Mouse (Mus musculus): Measurements from ENCODE around the gene F830045P16Rik. TPM values are rescaled to one million over a fixed set of nuclear protein-coding genes. Genes with fewer than 3 reads are reported as not detected.

F830045P16Rik gene
- polyA plus RNA-seq, 1 experiment = not detected

GRCm38 (mm10) chr2:129534886-129535591, 1.4 kb downstream of the F830045P16Rik start:
- Histone ChIP-seq H3K4me3 (ENCODE audit: low read depth, low read length) (no peak overlapping the region), H3K27ac (ENCODE audit: insufficient read depth, low read depth, low read length) (no peak overlapping the region), H3K36me3 (ENCODE audit: control insufficient read depth, insufficient read depth, low read length) (no peaks in the 10 kb centered on the region), H3K27me3 (ENCODE audit: control insufficient read depth, insufficient read depth, low read length) (no peaks in the 10 kb centered on the region), H3K4me1 (ENCODE audit: control insufficient read depth, insufficient read depth, insufficient read length, low read length) (no peaks in the 10 kb centered on the region)
- WGBS = 60% methylated on average over 5 of the region's 5 CpGs
- no peak for TF ChIP-seq CTCF (IDR thresholded peaks at IDR 0.05; ENCODE audit: extremely low read depth, insufficient read length, insufficient replicate concordance, low read depth, low read length)

- Histone ChIP-seq H3K27ac (ENCODE audit: insufficient read depth, low read depth, low read length) (no peak overlapping the region), H3K4me1 (ENCODE audit: control insufficient read depth, insufficient read depth, insufficient read length, low read length) (no peaks in the 10 kb centered on the region), H3K27me3 (ENCODE audit: control insufficient read depth, insufficient read depth, low read length) (no peaks in the 10 kb centered on the region), H3K36me3 (ENCODE audit: control insufficient read depth, insufficient read depth, low read length) (no peaks in the 10 kb centered on the region), H3K4me3 (ENCODE audit: low read depth, low read length) (no peak overlapping the region)
- WGBS = 60% methylated on average over 2 of the region's 2 CpGs
- no peak for TF ChIP-seq POLR2A (IDR thresholded peaks at IDR 0.05; ENCODE audit: low read depth, low read length)
- no peak for TF ChIP-seq CTCF (IDR thresholded peaks at IDR 0.05; ENCODE audit: extremely low read depth, insufficient read length, insufficient replicate concordance, low read depth, low read length)
Observed at GRCm38 (mm10) chr2:129531890-129532289, 4.5 kb downstream of the F830045P16Rik start.

GRCm38 (mm10) chr2:129531102-129531501, 5.3 kb downstream of the F830045P16Rik start:
- H3K4me1 ChIP-seq (ENCODE audit: control insufficient read depth, insufficient read depth, insufficient read length, low read length) = no peaks in the 10 kb centered on the region
- TF ChIP-seq CTCF (IDR thresholded peaks at IDR 0.05; ENCODE audit: extremely low read depth, insufficient read length, insufficient replicate concordance, low read depth, low read length) (no peak), POLR2A (IDR thresholded peaks at IDR 0.05; ENCODE audit: low read depth, low read length) (no peak)
- no peak overlapping the region for H3K27ac ChIP-seq (ENCODE audit: insufficient read depth, low read depth, low read length)
- H3K36me3 ChIP-seq (ENCODE audit: control insufficient read depth, insufficient read depth, low read length) = no peaks in the 10 kb centered on the region
- H3K27me3 ChIP-seq (ENCODE audit: control insufficient read depth, insufficient read depth, low read length) = no peaks in the 10 kb centered on the region
- no peak overlapping the region for H3K4me3 ChIP-seq (ENCODE audit: low read depth, low read length)

DNA sequence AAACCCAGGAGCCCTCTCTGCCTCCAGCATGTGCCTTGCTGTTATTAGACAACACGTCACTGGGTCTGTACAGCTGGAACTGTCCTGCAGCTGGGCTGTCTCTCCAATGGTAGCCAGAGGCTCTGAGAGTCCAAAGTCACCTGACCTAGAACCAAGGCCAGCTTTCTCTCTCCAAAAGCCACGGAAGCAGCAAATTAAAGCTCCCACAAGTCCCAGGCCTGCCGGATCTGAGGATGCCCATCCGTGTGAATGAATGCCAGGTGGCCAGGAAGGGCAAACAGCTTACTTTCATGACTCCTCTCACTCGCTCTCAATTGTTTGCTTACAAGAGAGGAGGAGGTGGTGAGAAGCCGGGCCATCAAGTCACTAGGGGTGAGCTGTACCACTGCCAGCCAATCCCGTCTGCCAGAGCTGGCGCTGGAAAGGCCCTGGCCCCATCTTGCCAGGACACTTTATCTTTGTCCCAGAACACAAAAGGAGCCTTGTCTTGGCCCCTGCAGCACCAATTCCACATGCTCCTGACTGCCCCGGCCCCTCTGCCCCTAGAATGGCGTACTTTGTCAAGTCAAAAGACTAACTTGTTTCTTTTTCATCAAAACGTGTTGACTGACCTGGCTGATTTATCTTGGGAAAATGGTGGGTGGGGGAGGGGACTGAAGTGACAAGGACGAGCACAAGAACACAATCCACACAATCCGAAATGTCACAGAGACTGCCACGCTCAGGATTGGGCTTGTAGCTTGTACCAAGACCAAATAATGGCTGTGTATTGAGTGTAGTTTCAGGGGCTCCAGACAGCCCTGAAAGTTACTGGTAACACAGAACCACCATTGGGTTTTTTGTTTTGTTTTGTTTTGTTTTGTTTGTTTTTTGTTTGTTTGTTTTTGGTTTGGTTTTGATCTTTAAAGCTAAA, 6.8 kb downstream of the F830045P16Rik start:
- no peak overlapping the region for H3K27ac ChIP-seq (ENCODE audit: insufficient read depth, low read depth, low read length)
- H3K27me3 ChIP-seq (ENCODE audit: control insufficient read depth, insufficient read depth, low read length) = no peaks in the 10 kb centered on the region
- H3K4me3 ChIP-seq (ENCODE audit: low read depth, low read length) = no peak overlapping the region
- 34% methylated on average over 14 of the region's 14 CpGs for WGBS
- H3K4me1 ChIP-seq (ENCODE audit: control insufficient read depth, insufficient read depth, insufficient read length, low read length) = no peaks in the 10 kb centered on the region
- no peak for TF ChIP-seq CTCF (IDR thresholded peaks at IDR 0.05; ENCODE audit: extremely low read depth, insufficient read length, insufficient replicate concordance, low read depth, low read length)
- TF ChIP-seq POLR2A (IDR thresholded peaks at IDR 0.05; ENCODE audit: low read depth, low read length) = no peak
- H3K36me3 ChIP-seq (ENCODE audit: control insufficient read depth, insufficient read depth, low read length) = no peaks in the 10 kb centered on the region

GRCm38 (mm10) chr2:129527916-129528315, 8.5 kb downstream of the F830045P16Rik start:
- TF ChIP-seq CTCF (IDR thresholded peaks at IDR 0.05; ENCODE audit: extremely low read depth, insufficient read length, insufficient replicate concordance, low read depth, low read length) (no peak), POLR2A (IDR thresholded peaks at IDR 0.05; ENCODE audit: low read depth, low read length) (no peak)
- Histone ChIP-seq H3K36me3 (ENCODE audit: control insufficient read depth, insufficient read depth, low read length) (no peaks in the 10 kb centered on the region), H3K27ac (ENCODE audit: insufficient read depth, low read depth, low read length) (no peak overlapping the region), H3K4me3 (ENCODE audit: low read depth, low read length) (no peak overlapping the region), H3K4me1 (ENCODE audit: control insufficient read depth, insufficient read depth, insufficient read length, low read length) (no peaks in the 10 kb centered on the region), H3K27me3 (ENCODE audit: control insufficient read depth, insufficient read depth, low read length) (no peaks in the 10 kb centered on the region)
- 78% methylated on average over 4 of the region's 4 CpGs for WGBS

DNA sequence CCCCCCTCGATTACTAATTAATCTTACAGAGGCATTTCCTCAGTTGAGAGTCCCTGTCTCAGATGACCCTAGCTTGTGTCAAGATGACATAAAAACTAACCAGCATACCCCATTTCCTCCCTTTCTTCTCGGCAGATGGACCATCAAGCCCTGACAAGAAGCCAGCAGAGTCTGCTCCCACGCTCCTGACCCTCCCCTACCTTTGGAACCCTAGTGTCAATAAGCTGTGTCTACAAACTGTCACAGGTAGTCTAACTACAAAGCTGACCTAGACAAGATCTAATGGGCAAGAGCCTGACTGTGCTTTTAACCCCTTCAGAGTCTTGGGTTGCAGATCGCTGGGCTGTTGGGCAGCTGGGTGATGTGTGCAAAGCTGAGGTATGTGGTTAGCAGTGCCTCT, 10.1 kb downstream of the F830045P16Rik start:
- Histone ChIP-seq H3K27me3 (ENCODE audit: control insufficient read depth, insufficient read depth, low read length) (no peaks in the 10 kb centered on the region), H3K4me1 (ENCODE audit: control insufficient read depth, insufficient read depth, insufficient read length, low read length) (no peaks in the 10 kb centered on the region), H3K36me3 (ENCODE audit: control insufficient read depth, insufficient read depth, low read length) (no peaks in the 10 kb centered on the region), H3K4me3 (ENCODE audit: low read depth, low read length) (no peak overlapping the region), H3K27ac (ENCODE audit: insufficient read depth, low read depth, low read length) (no peak overlapping the region)
- WGBS = 39% methylated on average over 4 of the region's 4 CpGs
- TF ChIP-seq CTCF (IDR thresholded peaks at IDR 0.05; ENCODE audit: extremely low read depth, insufficient read length, insufficient replicate concordance, low read depth, low read length) (no peak), POLR2A (IDR thresholded peaks at IDR 0.05; ENCODE audit: low read depth, low read length) (no peak)

- H3K4me1 ChIP-seq (ENCODE audit: control insufficient read depth, insufficient read depth, insufficient read length, low read length) = no peaks in the 10 kb centered on the region
- no peaks in the 10 kb centered on the region for H3K27me3 ChIP-seq (ENCODE audit: control insufficient read depth, insufficient read depth, low read length)
- no peak overlapping the region for H3K27ac ChIP-seq (ENCODE audit: insufficient read depth, low read depth, low read length)
- no peaks in the 10 kb centered on the region for H3K36me3 ChIP-seq (ENCODE audit: control insufficient read depth, insufficient read depth, low read length)
- H3K4me3 ChIP-seq (ENCODE audit: low read depth, low read length) = no peak overlapping the region
- TF ChIP-seq POLR2A (IDR thresholded peaks at IDR 0.05; ENCODE audit: low read depth, low read length) = no peak
- no peak for TF ChIP-seq CTCF (IDR thresholded peaks at IDR 0.05; ENCODE audit: extremely low read depth, insufficient read length, insufficient replicate concordance, low read depth, low read length)
Observed at GRCm38 (mm10) chr2:129525644-129526043, 10.8 kb downstream of the F830045P16Rik start.

Data from small intestine, adult 2 months (tissue).